Mouse (Mus musculus) myocyte (in vitro differentiated cells): ENCODE results near the gene Cracr2b. TPM values are rescaled to one million over a fixed set of nuclear protein-coding genes. Genes with fewer than 3 reads are reported as not detected.
A peak's percentile ranks its signal among the peaks of the same experiment; 100 is the strongest.

Experiments
- H3K27me3 ChIP-seq: one replicate; pipeline ENCODE4 v1.6.1; 2011; ENCODE audit not compliant: control insufficient read depth, insufficient read depth, insufficient read length
- H3K36me3 ChIP-seq: one replicate; pipeline ENCODE4 v1.6.1; 2011; ENCODE audit not compliant: control insufficient read depth, insufficient read depth
- H3K4me2 ChIP-seq: one replicate; pipeline ENCODE4 v1.6.1; 2011; ENCODE audit warnings: low read depth, control low read depth
- H3K4me3 ChIP-seq: one replicate; pipeline ENCODE4 v1.5.1; 2011; ENCODE audit warnings: mild to moderate bottlenecking, control low read depth, moderate library complexity
- H3K79me2 ChIP-seq: one replicate; pipeline ENCODE4 v1.6.1; 2011; ENCODE audit not compliant: control insufficient read depth, insufficient read depth
- H3ac ChIP-seq: one replicate; pipeline ENCODE4 v1.6.1; 2011; ENCODE audit not compliant: control insufficient read depth, insufficient read length
- CEBPB ChIP-seq: IDR thresholded peaks from 2 replicates; pipeline ENCODE4 v1.6.1; 2011; ENCODE audit warnings: mild to moderate bottlenecking, moderate library complexity; ENCODE audit not compliant: poor library complexity, insufficient read depth, severe bottlenecking
- E2F4 ChIP-seq: IDR thresholded peaks from one replicate; pipeline ENCODE4 v1.6.1; 2011; ENCODE audit warnings: mild to moderate bottlenecking, control low read depth, moderate library complexity; ENCODE audit not compliant: insufficient read depth
- MAX ChIP-seq: IDR thresholded peaks from one replicate; pipeline ENCODE4 v1.6.1; 2011; ENCODE audit warnings: low read depth, mild to moderate bottlenecking, control low read depth
- MYOD1 ChIP-seq, 3 experiments: IDR thresholded peaks; one replicate each; pipeline ENCODE4 v1.6.1; 2011; ENCODE audit warnings: control low read depth in 2 of 3, low read depth in 2 of 3, mild to moderate bottlenecking in 2 of 3, moderate library complexity in 1 of 3; ENCODE audit not compliant: insufficient read length in 2 of 3, control insufficient read depth in 1 of 3
- MYOG ChIP-seq, 3 experiments: IDR thresholded peaks; one replicate each; pipeline ENCODE4 v1.6.1; 2011; ENCODE audit warnings: control low read depth in 2 of 3, low read depth in 2 of 3, mild to moderate bottlenecking in 2 of 3; ENCODE audit not compliant: insufficient read length in 2 of 3, control insufficient read depth in 1 of 3, insufficient read depth in 1 of 3
- POLR2A ChIP-seq: IDR thresholded peaks from one replicate; pipeline ENCODE4 v1.6.1; 2011; ENCODE audit warnings: low read depth, mild to moderate bottlenecking, control low read depth, moderate library complexity; ENCODE audit not compliant: insufficient read length
- POLR2AphosphoS2 ChIP-seq: IDR thresholded peaks from one replicate; pipeline ENCODE4 v1.6.1; 2011; ENCODE audit warnings: low read depth, control low read depth; ENCODE audit not compliant: insufficient read length
- REST ChIP-seq: IDR thresholded peaks from one replicate; pipeline ENCODE4 v1.6.1; 2011; ENCODE audit warnings: mild to moderate bottlenecking, control low read depth, moderate library complexity; ENCODE audit not compliant: insufficient read depth, insufficient read length
- SRF ChIP-seq: IDR thresholded peaks from one replicate; pipeline ENCODE4 v1.6.1; 2011; ENCODE audit warnings: low read depth; ENCODE audit not compliant: control insufficient read depth, insufficient read length
- TCF12 ChIP-seq: IDR thresholded peaks from one replicate; pipeline ENCODE4 v1.6.1; 2011; ENCODE audit warnings: mild to moderate bottlenecking, control low read depth; ENCODE audit not compliant: poor library complexity, insufficient read depth, severe bottlenecking
- TCF3 ChIP-seq: IDR thresholded peaks from one replicate; pipeline ENCODE4 v1.6.1; 2011; ENCODE audit warnings: low read depth, control low read depth; ENCODE audit not compliant: insufficient read length
- USF1 ChIP-seq: IDR thresholded peaks from one replicate; pipeline ENCODE4 v1.6.1; 2011; ENCODE audit warnings: low read depth, mild to moderate bottlenecking, control low read depth, moderate library complexity
- polyA plus RNA-seq: library from polyadenylated mRNA; unstranded; fragments of >200 nt; fragmentation: generic; extraction: Trizol; gene quantifications from one replicate; pipeline ENCODE4 v1.2.1, GENCODE M21; 2012; ENCODE audit warnings: missing spikeins

Gene Cracr2b
- polyA plus RNA-seq, 1 experiment = 2.4 TPM

DNA sequence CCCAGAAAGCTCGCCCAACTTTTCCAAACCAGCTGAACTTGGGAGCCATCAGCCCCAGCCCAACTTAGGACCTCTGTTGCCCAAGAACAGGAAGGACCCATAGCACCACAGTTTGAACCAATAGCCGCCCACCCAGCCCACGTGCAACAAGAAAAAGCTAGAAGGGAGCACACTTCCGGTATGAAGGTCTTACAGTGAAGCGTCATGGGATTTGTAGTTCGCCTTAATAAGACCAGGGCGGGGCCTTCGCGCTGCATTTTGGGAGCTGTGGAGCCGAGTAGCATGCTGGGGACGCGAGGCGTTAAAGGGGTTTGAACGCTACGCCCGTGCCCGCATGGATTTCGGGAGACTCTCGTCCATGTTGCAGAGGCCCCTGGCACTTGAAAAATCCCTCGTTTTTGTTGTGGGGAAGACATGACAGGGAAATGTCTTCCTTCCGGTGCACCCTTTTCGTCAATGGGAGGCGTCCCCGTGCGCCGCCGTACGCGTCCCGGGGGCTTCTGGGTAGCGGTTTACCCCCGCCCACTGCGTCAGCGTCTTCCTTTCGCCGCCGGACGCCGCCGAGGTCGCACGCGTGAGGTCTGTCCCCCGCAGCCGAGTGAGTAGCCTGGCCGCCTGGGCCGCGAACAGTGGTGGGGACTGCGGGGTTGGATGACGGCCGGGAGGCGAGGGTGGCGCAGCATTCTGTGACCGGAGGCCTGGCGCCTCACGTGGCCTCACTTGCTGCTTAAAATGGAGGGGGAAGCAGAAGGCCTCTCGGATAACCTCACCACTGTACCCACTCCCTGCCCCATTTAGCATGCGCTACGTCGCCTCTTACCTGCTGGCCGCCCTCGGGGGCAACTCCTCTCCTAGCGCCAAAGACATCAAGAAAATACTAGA, 13.5 kb upstream of the Cracr2b start, which contains the start of gene Rplp2:
TSS of gene Rplp2 (plus strand) at position 261 of the 882 bp plus-strand sequence.
- no peak for TF ChIP-seq E2F4
- TF ChIP-seq MYOG (IDR thresholded peaks at IDR 0.05; ENCODE audit: control insufficient read depth in 1 of 3, insufficient read depth in 1 of 3, insufficient read length in 2 of 3, low read depth in 2 of 3) = no peak
- TF ChIP-seq MAX = peak; percentile 63
- 0 out of 2 replicates have a peak, but pooled peaks have one; percentile 5 for TF ChIP-seq CEBPB
- TF ChIP-seq POLR2A = peak; percentile 99
- TF ChIP-seq SRF = peak; percentile 7
- peak; percentile 80 for TF ChIP-seq USF1
- no peak for TF ChIP-seq TCF3
- no peak for TF ChIP-seq TCF12
- peak; percentile 40 for TF ChIP-seq REST
- TF ChIP-seq POLR2AphosphoS2 = peak; percentile 96
- no peak for TF ChIP-seq MYOD1 (IDR thresholded peaks at IDR 0.05; ENCODE audit: control insufficient read depth in 1 of 3, insufficient read length in 2 of 3, low read depth in 2 of 3)
- H3K79me2 ChIP-seq = peaks cover 19% of the 10 kb centered on the region
- H3K27me3 ChIP-seq = no peaks in the 10 kb centered on the region
- peak within 1 kb of the TSS; percentile 95 for H3K4me3 ChIP-seq
- H3ac ChIP-seq = peak within 1 kb of the TSS; percentile 96
- peak within 1 kb of the TSS; percentile 98 for H3K4me2 ChIP-seq
- H3K36me3 ChIP-seq = peaks cover 20% of the 10 kb centered on the region

GRCm38 (mm10) chr7:141451928-141452327, 9.0 kb upstream of the Cracr2b start:
- Histone ChIP-seq H3K4me3 (no peak overlapping the region), H3K36me3 (peaks cover 20% of the 10 kb centered on the region), H3ac (no peak overlapping the region), H3K79me2 (peaks cover 19% of the 10 kb centered on the region), H3K27me3 (no peaks in the 10 kb centered on the region), H3K4me2 (no peak overlapping the region)
- no peak for TF ChIP-seq REST
- peak; percentile 24 for TF ChIP-seq POLR2A
- peak; percentile 82 for TF ChIP-seq POLR2AphosphoS2
- TF ChIP-seq TCF12 = no peak

- Histone ChIP-seq H3K36me3 (peaks cover 17% of the 10 kb centered on the region), H3K27me3 (no peaks in the 10 kb centered on the region), H3K79me2 (peaks cover 7% of the 10 kb centered on the region), H3ac (no peak overlapping the region), H3K4me2 (no peak overlapping the region), H3K4me3 (no peak overlapping the region)
- TF ChIP-seq MAX (no peak), SRF (no peak), MYOD1 (IDR thresholded peaks at IDR 0.05; ENCODE audit: control insufficient read depth in 1 of 3, insufficient read length in 2 of 3, low read depth in 2 of 3) (no peak), CEBPB (no peak), TCF3 (no peak), POLR2AphosphoS2 (no peak), REST (no peak), E2F4 (no peak), MYOG (IDR thresholded peaks at IDR 0.05; ENCODE audit: control insufficient read depth in 1 of 3, insufficient read depth in 1 of 3, insufficient read length in 2 of 3, low read depth in 2 of 3) (no peak), TCF12 (no peak), POLR2A (no peak), USF1 (no peak)
Observed at GRCm38 (mm10) chr7:141453636-141454035, 7.3 kb upstream of the Cracr2b start.

DNA sequence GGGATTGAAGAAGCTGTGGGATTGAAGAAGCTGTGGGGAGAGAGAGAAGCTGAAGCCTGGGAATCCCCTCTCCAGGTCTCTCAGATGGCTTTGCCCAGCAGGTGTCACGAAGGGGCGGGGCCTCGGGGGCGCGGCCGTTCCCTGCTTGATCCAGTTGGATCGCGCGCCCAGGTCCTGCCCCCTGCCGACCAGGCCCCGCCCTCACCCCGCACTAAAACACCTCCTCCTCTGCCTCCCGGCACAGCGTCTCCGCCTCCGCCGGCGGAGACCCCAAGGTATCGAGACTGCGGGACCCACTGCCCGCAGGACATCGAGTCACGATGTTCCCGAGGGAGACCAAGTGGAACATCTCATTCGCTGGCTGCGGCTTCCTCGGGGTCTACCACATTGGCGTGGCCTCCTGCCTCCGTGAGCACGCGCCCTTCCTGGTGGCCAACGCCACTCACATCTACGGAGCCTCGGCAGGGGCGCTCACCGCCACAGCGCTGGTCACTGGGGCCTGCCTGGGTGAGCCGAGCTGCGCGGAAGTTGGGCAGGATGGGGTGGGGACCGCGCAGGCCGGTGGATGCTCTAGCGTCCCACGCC, 5.8 kb upstream of the Cracr2b start, which contains the start of gene Pnpla2:
TSS of gene Pnpla2 (plus strand) at position 232 of the 585 bp plus-strand sequence.
- H3K4me2 ChIP-seq = peak within 1 kb of the TSS; percentile 71
- peak in 1 of 3 experiments; percentile 12 for TF ChIP-seq MYOG (IDR thresholded peaks at IDR 0.05; ENCODE audit: control insufficient read depth in 1 of 3, insufficient read depth in 1 of 3, insufficient read length in 2 of 3, low read depth in 2 of 3)
- TF ChIP-seq POLR2AphosphoS2 = peak; percentile 82
- peak in 2 of 3 experiments; percentile 3 to 5 for TF ChIP-seq MYOD1 (IDR thresholded peaks at IDR 0.05; ENCODE audit: control insufficient read depth in 1 of 3, insufficient read length in 2 of 3, low read depth in 2 of 3)
- TF ChIP-seq POLR2A = peak; percentile 74
- no peak for TF ChIP-seq MAX
- peak within 1 kb of the TSS; percentile 67 for H3K4me3 ChIP-seq
- peak within 1 kb of the TSS; percentile 27 for H3ac ChIP-seq
- H3K36me3 ChIP-seq = peaks cover 9% of the 10 kb centered on the region
- no peaks in the 10 kb centered on the region for H3K27me3 ChIP-seq
- no peaks in the 10 kb centered on the region for H3K79me2 ChIP-seq
